Mouse (Mus musculus) CH12.LX (cell line): ENCODE data around the gene Cacnb4. TPM values are rescaled to one million over a fixed set of nuclear protein-coding genes. Genes with fewer than 3 reads are reported as not detected.

Source experiments
- DNase-seq: peaks from one replicate; pipeline ENCODE4 v3.0.0-alpha.2; 2013; ENCODE audit errors: extremely low read depth
- H3K27ac ChIP-seq: 2 replicates; pipeline ENCODE4 v1.5.1; 2012; ENCODE audit warnings: low read depth, mild to moderate bottlenecking, control low read depth, moderate library complexity; ENCODE audit not compliant: insufficient read depth
- H3K27me3 ChIP-seq: replicated peaks from 2 replicates; pipeline ENCODE3; 2012; ENCODE audit warnings: inconsistent platforms
- H3K36me3 ChIP-seq, 2 experiments: replicated peaks in 1 of 2; 2 replicates each; pipeline versions ENCODE3 to v1.6.1; 2012; ENCODE audit warnings: inconsistent platforms in 1 of 2, low read length in 1 of 2, mild to moderate bottlenecking in 1 of 2, mixed read lengths in 1 of 2, moderate library complexity in 1 of 2; ENCODE audit not compliant: control insufficient read depth in 1 of 2, insufficient read depth in 1 of 2
- H3K4me1 ChIP-seq, 2 experiments: 2 replicates each; pipeline ENCODE4 v1.6.1; 2012; ENCODE audit warnings: inconsistent platforms in 1 of 2, moderate library complexity in 1 of 2; ENCODE audit not compliant: insufficient read depth in 2 of 2, control insufficient read depth in 1 of 2
- H3K4me2 ChIP-seq: 2 replicates; pipeline ENCODE4 v1.6.1; 2012; ENCODE audit warnings: low read depth, mild to moderate bottlenecking, control low read depth; ENCODE audit not compliant: poor library complexity, insufficient read depth, severe bottlenecking
- H3K4me3 ChIP-seq, 3 experiments: fragments of 150-350 bp in 1 of 3; sonication (generic) in 1 of 3; replicated peaks in 1 of 3; 2 replicates each; pipeline versions ENCODE3 to v1.5.1; 2011 to 2012; ENCODE audit warnings: low read depth in 2 of 3, low read length in 2 of 3, mild to moderate bottlenecking in 2 of 3, moderate library complexity in 2 of 3, control low read depth in 1 of 3, improper control_type of control experiment in 1 of 3, inconsistent platforms in 1 of 3, mixed read lengths in 1 of 3; ENCODE audit not compliant: poor library complexity in 1 of 3
- H3K79me2 ChIP-seq: replicated peaks from 2 replicates; pipeline ENCODE4 v1.6.1; 2012; ENCODE audit warnings: mild to moderate bottlenecking, moderate library complexity; ENCODE audit not compliant: control insufficient read depth, poor library complexity, insufficient read depth, severe bottlenecking; ENCODE audit errors: extremely low read depth
- H3K9ac ChIP-seq: 2 replicates; pipeline ENCODE4 v1.6.1; 2012; ENCODE audit warnings: low read depth, mild to moderate bottlenecking, control low read depth, moderate library complexity; ENCODE audit not compliant: insufficient read depth
- H3K9me3 ChIP-seq: replicated peaks from 2 replicates; pipeline ENCODE3; 2012; ENCODE audit warnings: low read length, inconsistent platforms, mixed read lengths
- BHLHE40 ChIP-seq: IDR thresholded peaks from 2 replicates; pipeline ENCODE4 v1.6.1; 2011; ENCODE audit warnings: mild to moderate bottlenecking, low read depth, low read length, improper control_type of control experiment
- CHD1 ChIP-seq: IDR thresholded peaks from 2 replicates; pipeline ENCODE4 v1.6.1; 2012; ENCODE audit warnings: low read depth, low read length, improper control_type of control experiment, inconsistent platforms
- CHD2 ChIP-seq: IDR thresholded peaks from 2 replicates; pipeline ENCODE4 v1.6.1; 2011; ENCODE audit warnings: low read length, improper control_type of control experiment
- CTCF ChIP-seq, 2 experiments: IDR thresholded peaks in 1 of 2; conservative IDR thresholded peaks in 1 of 2; 2 replicates each; pipeline ENCODE4 v1.5.1; 2011 to 2012; ENCODE audit warnings: low read depth in 2 of 2, low read length in 2 of 2, improper control_type of control experiment in 1 of 2, inconsistent platforms in 1 of 2, mild to moderate bottlenecking in 1 of 2, moderate library complexity in 1 of 2
- E2F4 ChIP-seq: IDR thresholded peaks from 2 replicates; pipeline ENCODE4 v1.6.1; 2011; ENCODE audit warnings: low read depth, low read length, improper control_type of control experiment; ENCODE audit not compliant: insufficient replicate concordance
- ELF1 ChIP-seq: IDR thresholded peaks from 2 replicates; pipeline ENCODE4 v1.6.1; 2014; ENCODE audit warnings: low read depth, mild to moderate bottlenecking, inconsistent platforms, low read length, improper control_type of control experiment
- ETS1 ChIP-seq: conservative IDR thresholded peaks from 2 replicates; pipeline ENCODE4 v1.6.1; 2012; ENCODE audit warnings: low read depth, mild to moderate bottlenecking, inconsistent platforms, low read length, improper control_type of control experiment, moderate library complexity
- JUN ChIP-seq: IDR thresholded peaks from 2 replicates; pipeline ENCODE4 v1.6.1; 2011; ENCODE audit warnings: low read depth, mild to moderate bottlenecking, low read length, improper control_type of control experiment, moderate library complexity; ENCODE audit not compliant: insufficient read depth
- JUND ChIP-seq: conservative IDR thresholded peaks from 2 replicates; pipeline ENCODE4 v1.6.1; 2011; ENCODE audit warnings: low read depth, low read length, improper control_type of control experiment
- MAFK ChIP-seq: IDR thresholded peaks from 2 replicates; pipeline ENCODE4 v1.6.1; 2011; ENCODE audit warnings: low read length, improper control_type of control experiment; ENCODE audit not compliant: insufficient replicate concordance
- MAX ChIP-seq: IDR thresholded peaks from 2 replicates; pipeline ENCODE4 v1.6.1; 2011; ENCODE audit warnings: low read length, improper control_type of control experiment
- MEF2A ChIP-seq: IDR thresholded peaks from 2 replicates; pipeline ENCODE4 v1.6.1; 2014; ENCODE audit warnings: low read depth, mild to moderate bottlenecking, inconsistent platforms, low read length, improper control_type of control experiment, borderline replicate concordance
- MYC ChIP-seq: IDR thresholded peaks from 2 replicates; pipeline ENCODE4 v1.6.1; 2011; ENCODE audit warnings: low read depth, mild to moderate bottlenecking, improper control_type of control experiment, low read length
- POLR2AphosphoS2 ChIP-seq: IDR thresholded peaks from 2 replicates; pipeline ENCODE4 v1.6.1; 2011; ENCODE audit warnings: low read depth, low read length, improper control_type of control experiment
- RAD21 ChIP-seq: IDR thresholded peaks from 2 replicates; pipeline ENCODE4 v1.6.1; 2011; ENCODE audit warnings: low read depth, mild to moderate bottlenecking, low read length, improper control_type of control experiment, moderate library complexity
- RCOR1 ChIP-seq: conservative IDR thresholded peaks from 2 replicates; pipeline ENCODE4 v1.6.1; 2012; ENCODE audit warnings: low read depth, mild to moderate bottlenecking, inconsistent platforms, low read length, improper control_type of control experiment
- SMC3 ChIP-seq: IDR thresholded peaks from 2 replicates; pipeline ENCODE4 v1.6.1; 2011; ENCODE audit warnings: low read depth, low read length, improper control_type of control experiment
- USF1 ChIP-seq: IDR thresholded peaks from 2 replicates; pipeline ENCODE4 v1.6.1; 2014; ENCODE audit warnings: low read depth, mild to moderate bottlenecking, inconsistent platforms, low read length, improper control_type of control experiment
- USF2 ChIP-seq: conservative IDR thresholded peaks from 2 replicates; pipeline ENCODE4 v1.6.1; 2011; ENCODE audit warnings: low read depth, low read length, improper control_type of control experiment
- ZMIZ1 ChIP-seq: IDR thresholded peaks from 2 replicates; pipeline ENCODE4 v1.6.1; 2012; ENCODE audit warnings: low read depth, mild to moderate bottlenecking, inconsistent platforms, low read length, improper control_type of control experiment
- ZNF384 ChIP-seq: IDR thresholded peaks from 2 replicates; pipeline ENCODE4 v1.6.1; 2012; ENCODE audit warnings: low read depth, low read length, improper control_type of control experiment, inconsistent platforms
- dilution Hi-C: fragments of 300-500 bp; cut with MboI; formaldehyde crosslinking; loops from 2 replicates; pipeline ENCODE4 v1.14.3; 2020; ENCODE audit warnings: low sequenced_read_pairs; ENCODE audit not compliant: extremely low pct_unique_long_range_greater_than_20kb, extremely low pct_ligation_motif_present
- in situ Hi-C: fragments of 300-500 bp; cut with MboI; formaldehyde crosslinking; loops from 3 replicates; pipeline ENCODE4 v1.14.3; 2019; ENCODE audit warnings: low sequenced_read_pairs, low pct_ligation_motif_present, low pct_unique_long_range_greater_than_20kb, mixed read lengths
- polyA plus RNA-seq: library from polyadenylated mRNA; unstranded; fragments of >175 nt; gene quantifications from 2 replicates; pipeline ENCODE4 v1.2.1, GENCODE M21; 2012; ENCODE audit warnings: low read depth; ENCODE audit not compliant: insufficient read length
- total RNA-seq, 2 experiments: library from RNA; depleted of rRNA; stranded (reverse); fragments of 300-350 nt in 1 of 2; fragments of >200 nt in 1 of 2; gene quantifications; 2 replicates each; pipeline ENCODE4 v1.2.3; 2012 to 2014

The Cacnb4 gene
- total and polyA plus RNA-seq, 3 experiments: 0.77 to 3.4 (median 1.5) TPM

- H3K27ac ChIP-seq: no peak overlapping the region
- no peaks in the 10 kb centered on the region for H3K36me3 ChIP-seq
- H3K9me3 ChIP-seq: no peaks in the 10 kb centered on the region
- H3K4me1 ChIP-seq: peaks cover 3 to 21% of the 10 kb centered on the region in 2 experiments
- H3K4me3 ChIP-seq: no peak overlapping the region
- no peaks in the 10 kb centered on the region for H3K27me3 ChIP-seq
- H3K79me2 ChIP-seq: no peaks in the 10 kb centered on the region
- dilution Hi-C loops: no loop called here
- H3K9ac ChIP-seq: no peak overlapping the region
- TF ChIP-seq RAD21 (no peak), ETS1 (no peak), E2F4 (no peak), MEF2A (no peak), JUN (no peak), ZMIZ1 (no peak), SMC3 (no peak), USF2 (no peak), MYC (no peak), USF1 (no peak), CHD1 (no peak), MAFK (no peak), RCOR1 (no peak), CTCF (conservative IDR thresholded peaks at IDR 0.05 in 1 of 2, IDR thresholded peaks at IDR 0.05 in 1 of 2; ENCODE audit: low read depth in 2 of 2, low read length in 2 of 2) (no peak), JUND (no peak), MAX (no peak), BHLHE40 (no peak), ZNF384 (no peak), POLR2AphosphoS2 (no peak)
- TF ChIP-seq, all 38 proteins: peak for 0
- no peak overlapping the region for H3K4me2 ChIP-seq
- in situ Hi-C loops: no loop called here
- no peak for DNase-seq
Measured at GRCm38 (mm10) chr2:52438437-52438836, 238.2 kb downstream of the Cacnb4 start.

DNA sequence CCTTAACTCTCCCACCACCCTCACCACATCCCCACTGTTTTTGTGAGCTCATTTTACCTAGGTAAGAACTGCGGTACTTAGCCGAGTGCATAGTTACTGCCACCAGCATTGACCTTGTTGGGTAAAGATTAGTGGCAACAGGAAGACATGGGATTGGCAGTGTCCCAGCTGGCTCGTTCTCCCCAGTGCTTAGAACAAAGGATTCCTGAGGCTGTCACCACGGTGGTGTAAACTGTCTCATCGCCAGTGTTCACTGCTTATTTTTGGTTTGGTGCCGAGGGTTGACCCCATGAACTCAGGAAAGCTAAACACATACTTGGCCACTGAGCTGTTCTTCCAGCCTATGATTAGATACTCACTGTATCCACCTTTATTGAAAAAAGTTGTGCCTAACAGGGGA is 238.6 kb downstream of the Cacnb4 start:
- H3K9ac ChIP-seq: no peak overlapping the region
- H3K27me3 ChIP-seq: no peaks in the 10 kb centered on the region
- H3K36me3 ChIP-seq: no peaks in the 10 kb centered on the region
- dilution Hi-C loops (no loop called here), in situ Hi-C loops (no loop called here)
- no peaks in the 10 kb centered on the region for H3K79me2 ChIP-seq
- H3K27ac ChIP-seq: no peak overlapping the region
- H3K4me1 ChIP-seq: peaks cover 3 to 21% of the 10 kb centered on the region in 2 experiments
- no peak overlapping the region for H3K4me3 ChIP-seq
- H3K9me3 ChIP-seq: no peaks in the 10 kb centered on the region
- TF ChIP-seq ZNF384 (no peak), CHD2 (no peak), MAFK (no peak), ELF1 (no peak), BHLHE40 (no peak)
- DNase-seq: no peak
- H3K4me2 ChIP-seq: no peak overlapping the region
